Mouse (Mus musculus): ENCODE measurements around the gene 4930402F06Rik. TPM values are rescaled to one million over a fixed set of nuclear protein-coding genes. Genes with fewer than 3 reads are reported as not detected.

Gene 4930402F06Rik
- polyA plus RNA-seq, 1 experiment from 2014 or later, result not detected

GRCm38 (mm10) chr2:35329061-35329460 is 67.9 kb downstream of the 4930402F06Rik start:
- no peak for DNase-seq (ENCODE audit: low spot score)
- no peaks in the 10 kb centered on the region for H3K36me3 ChIP-seq
- no peaks in the 10 kb centered on the region for H3K9me3 ChIP-seq (replicated peaks)
- H3K4me1 ChIP-seq, result no peaks in the 10 kb centered on the region
- no peak overlapping the region for H3K27ac ChIP-seq
- H3K4me3 ChIP-seq, result no peak overlapping the region
- 91% methylated on average over 2 of the region's 2 CpGs for WGBS
- H3K27me3 ChIP-seq (ENCODE audit: low read depth, poor library complexity, severe bottlenecking), result no peaks in the 10 kb centered on the region; the same call in 1 of the 2 replicates

- H3K27me3 ChIP-seq (ENCODE audit: low read depth, poor library complexity, severe bottlenecking), result no peaks in the 10 kb centered on the region; the same call in 1 of the 2 replicates
- no peaks in the 10 kb centered on the region for H3K9me3 ChIP-seq (replicated peaks)
- no peak overlapping the region for H3K27ac ChIP-seq
- no peak overlapping the region for H3K4me3 ChIP-seq
- 53% methylated on average over 11 of the region's 11 CpGs for WGBS
- H3K36me3 ChIP-seq, result no peaks in the 10 kb centered on the region
- no peaks in the 10 kb centered on the region for H3K4me1 ChIP-seq
- DNase-seq (ENCODE audit: low spot score), result no peak
Observed at GRCm38 (mm10) chr2:35328064-35328792, 68.7 kb downstream of the 4930402F06Rik start.

- H3K27ac ChIP-seq, result no peak overlapping the region
- no peak overlapping the region for H3K4me3 ChIP-seq
- no peak for DNase-seq (ENCODE audit: low spot score)
- H3K4me1 ChIP-seq, result 0 out of 2 replicates have a peak, but pooled peaks cover under 1% of the 10 kb centered on the region
- H3K9me3 ChIP-seq (replicated peaks), result no peaks in the 10 kb centered on the region
- H3K27me3 ChIP-seq (ENCODE audit: low read depth, poor library complexity, severe bottlenecking), result no peaks in the 10 kb centered on the region; the same call in 1 of the 2 replicates
- WGBS, result 76% methylated on average over 10 of the region's 10 CpGs
- H3K36me3 ChIP-seq, result no peaks in the 10 kb centered on the region
Observed at GRCm38 (mm10) chr2:35327583-35327982, 69.4 kb downstream of the 4930402F06Rik start.

- H3K9me3 ChIP-seq (replicated peaks), result no peaks in the 10 kb centered on the region
- no peak overlapping the region for H3K4me3 ChIP-seq
- no peak overlapping the region for H3K27ac ChIP-seq
- DNase-seq (ENCODE audit: low spot score), result no peak
- H3K36me3 ChIP-seq, result no peaks in the 10 kb centered on the region
- whole genome bisulfite sequencing, result 78% methylated on average over 1 of the region's 1 CpGs
- H3K27me3 ChIP-seq (ENCODE audit: low read depth, poor library complexity, severe bottlenecking), result no peaks in the 10 kb centered on the region; the same call in 1 of the 2 replicates
- 0 out of 2 replicates have a peak, but pooled peaks cover 3% of the 10 kb centered on the region for H3K4me1 ChIP-seq
Observed at GRCm38 (mm10) chr2:35326931-35327330, 70.0 kb downstream of the 4930402F06Rik start.

GRCm38 (mm10) chr2:35325930-35326329 is 71.0 kb downstream of the 4930402F06Rik start:
- WGBS, result 79% methylated on average over 10 of the region's 10 CpGs
- no peak overlapping the region for H3K4me3 ChIP-seq
- H3K27ac ChIP-seq, result no peak overlapping the region
- H3K27me3 ChIP-seq (ENCODE audit: low read depth, poor library complexity, severe bottlenecking), result no peaks in the 10 kb centered on the region; the same call in 1 of the 2 replicates
- no peak for DNase-seq (ENCODE audit: low spot score)
- H3K4me1 ChIP-seq, result 0 out of 2 replicates have a peak, but pooled peaks cover 3% of the 10 kb centered on the region
- H3K9me3 ChIP-seq (replicated peaks), result no peaks in the 10 kb centered on the region
- no peaks in the 10 kb centered on the region for H3K36me3 ChIP-seq

Other genes with a start within 250 kb of the 4930402F06Rik start
- gene Rab14, start 196.1 kb downstream of the 4930402F06Rik start, polyA plus RNA-seq (2016; fragmentation: Nextera tagmentation; extraction: Ambion mirVana), result 206 and 229 TPM in 2 replicates
- gene Gsn, start 140.8 kb downstream of the 4930402F06Rik start, polyA plus RNA-seq (2016; fragmentation: Nextera tagmentation; extraction: Ambion mirVana), result 9.5 and 19.7 TPM in 2 replicates
- gene Stom, start 60.2 kb downstream of the 4930402F06Rik start, polyA plus RNA-seq (2016; fragmentation: Nextera tagmentation; extraction: Ambion mirVana), result 10.2 and 10.3 TPM in 2 replicates
- gene 4930568D16Rik, start 29.4 kb downstream of the 4930402F06Rik start, polyA plus RNA-seq (2016; fragmentation: Nextera tagmentation; extraction: Ambion mirVana), result not detected in 2 replicates
- 6.5 and 6.6 TPM in 2 replicates for gene Ggta1, start 66.1 kb upstream of the 4930402F06Rik start, polyA plus RNA-seq (2016; fragmentation: Nextera tagmentation; extraction: Ambion mirVana)
- 44.0 and 49.7 TPM in 2 replicates for gene Dab2ip, start 161.1 kb upstream of the 4930402F06Rik start, polyA plus RNA-seq (2016; fragmentation: Nextera tagmentation; extraction: Ambion mirVana)